Mouse (Mus musculus): Measurements from ENCODE around the gene AU022252.
A peak's percentile ranks its signal among the peaks of the same experiment; 100 is the strongest.

Gene AU022252

GRCm38 (mm10) chr4:119244468-119245240 lies 12.1 kb upstream of the AU022252 start:
- peak; percentile 91 for DNase-seq (ENCODE audit: low read depth, low spot score)

GRCm38 (mm10) chr4:119242571-119242970 lies 10.1 kb upstream of the AU022252 start:
- no peak for DNase-seq (ENCODE audit: low read depth, low spot score)

GRCm38 (mm10) chr4:119241664-119242063 lies 9.2 kb upstream of the AU022252 start:
- DNase-seq (ENCODE audit: low read depth, low spot score): peak; percentile 80

DNA sequence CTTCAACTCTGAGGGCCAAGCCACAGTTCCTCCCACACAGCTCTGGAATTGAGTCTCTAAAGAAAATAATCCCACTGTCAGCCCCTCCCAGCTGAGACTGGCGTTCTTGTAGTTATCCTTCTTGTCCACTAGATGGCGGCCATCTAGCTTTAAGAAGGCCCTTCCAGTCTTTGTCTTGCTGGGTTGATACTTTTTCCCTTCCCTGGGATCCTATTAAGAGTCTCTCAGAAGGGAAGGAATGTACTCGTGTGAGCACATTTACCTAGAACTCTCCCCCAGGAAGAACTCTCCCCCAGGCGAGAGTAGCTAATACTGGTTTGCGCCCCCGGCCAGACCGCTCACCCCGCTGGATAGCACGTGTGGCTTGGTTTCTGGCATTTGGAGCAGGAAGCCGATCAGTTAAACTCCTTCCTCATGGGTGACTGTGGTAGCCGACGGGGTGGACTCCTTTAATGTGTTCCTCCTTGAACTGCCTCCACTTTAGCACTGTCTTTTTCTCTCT lies 6.7 kb upstream of the AU022252 start:
- peak; percentile 84 for DNase-seq (ENCODE audit: low read depth, low spot score)

- no peak for DNase-seq (ENCODE audit: low read depth, low spot score)
These were observed 6.1 kb upstream of the AU022252 start for GRCm38 (mm10) chr4:119238661-119239060.

- DNase-seq (ENCODE audit: low read depth, low spot score): no peak
These were observed 1.8 kb upstream of the AU022252 start for GRCm38 (mm10) chr4:119234348-119234747.

- DNase-seq (ENCODE audit: low read depth, low spot score): peak; percentile 86
These were observed 867 bp upstream of the AU022252 start for GRCm38 (mm10) chr4:119233256-119233901.

DNA sequence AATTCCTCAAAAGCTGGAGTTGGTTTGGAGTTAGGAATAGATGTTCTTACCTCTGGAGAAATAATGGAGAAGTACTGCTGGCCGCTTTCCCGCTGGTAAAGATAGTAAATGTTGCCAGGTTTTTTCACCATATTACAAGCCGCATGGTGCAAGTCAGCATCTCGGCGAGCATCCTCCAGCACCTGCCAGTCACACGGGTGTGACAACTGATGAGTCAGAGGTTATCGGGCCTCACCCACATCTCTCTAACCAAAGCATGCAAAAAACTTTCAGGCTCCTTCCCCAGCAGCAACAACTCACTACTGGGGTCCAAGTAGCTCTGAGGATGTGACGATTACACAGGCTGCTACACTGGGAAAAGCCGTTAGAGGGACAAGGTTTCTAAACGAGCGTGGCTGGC lies 5.8 kb downstream of the AU022252 start:
- DNase-seq (ENCODE audit: low read depth, low spot score): no peak

DNA sequence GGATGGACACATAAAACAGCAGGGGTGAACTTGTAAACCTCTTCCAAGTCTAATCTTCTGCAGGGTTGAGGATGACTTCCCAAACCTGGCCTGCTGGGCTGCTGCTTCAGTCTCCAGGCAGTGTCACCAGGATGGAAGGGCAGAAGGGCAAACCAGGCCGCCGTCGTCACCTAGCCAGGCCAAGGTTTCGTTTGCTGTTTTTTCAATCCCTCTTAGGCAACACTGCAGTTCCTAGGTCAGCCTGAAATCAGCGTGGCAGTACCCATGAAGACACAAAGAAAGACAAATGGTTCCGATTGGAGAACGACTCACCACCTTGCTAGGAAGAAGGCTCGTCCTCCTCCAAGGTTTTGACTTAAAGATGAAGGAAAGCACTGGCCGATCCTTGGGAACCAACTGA lies 6.8 kb downstream of the AU022252 start:
- no peak for DNase-seq (ENCODE audit: low read depth, low spot score)

DNA sequence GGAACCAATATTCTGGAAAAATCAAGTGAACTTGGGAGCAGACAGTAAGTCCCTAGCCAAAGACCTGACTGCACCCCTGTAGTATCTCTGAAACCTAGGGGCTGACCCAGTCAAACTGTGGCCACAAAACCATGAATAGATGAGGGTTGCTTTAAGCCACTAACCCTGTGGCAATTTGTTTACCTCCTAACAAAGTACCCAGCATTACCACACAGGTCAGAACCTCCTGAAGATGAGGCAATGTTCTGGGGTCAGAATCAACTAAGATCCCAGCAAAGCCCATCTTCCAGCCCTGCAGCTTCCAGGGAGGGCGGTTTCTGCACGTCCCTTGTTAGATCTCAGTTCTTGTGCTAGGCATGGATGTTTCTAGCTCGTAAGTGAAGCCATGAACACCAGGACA lies 8.0 kb downstream of the AU022252 start:
- DNase-seq (ENCODE audit: low read depth, low spot score): no peak

GRCm38 (mm10) chr4:119223696-119224095 lies 8.8 kb downstream of the AU022252 start:
- DNase-seq (ENCODE audit: low read depth, low spot score): peak; percentile 78

DNA sequence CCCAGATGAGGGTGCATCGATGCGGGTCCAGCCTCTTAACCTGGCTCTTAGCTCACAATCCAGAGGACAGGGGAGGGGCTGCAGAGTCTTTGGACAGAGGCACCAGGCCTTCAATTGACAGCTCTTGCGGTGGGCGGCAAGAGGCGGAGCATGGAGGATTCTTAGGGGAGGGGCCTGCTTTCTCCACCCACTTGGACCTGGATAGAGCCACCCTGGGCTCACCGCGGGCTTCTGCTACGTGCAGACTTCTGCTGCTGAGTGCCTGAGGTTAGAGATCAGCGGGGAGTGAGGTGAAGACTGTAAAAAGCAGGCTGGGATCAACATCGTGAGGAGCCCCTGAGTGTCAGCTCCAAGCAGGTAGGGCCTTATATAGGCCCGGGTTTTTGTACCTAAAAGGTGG lies 14.3 kb downstream of the AU022252 start, which contains the start of gene Tmem269:
Gene Tmem269, minus strand, starts transcription at position 49 of the 400 bp plus-strand sequence.
- DNase-seq (ENCODE audit: low read depth, low spot score): no peak

DNA sequence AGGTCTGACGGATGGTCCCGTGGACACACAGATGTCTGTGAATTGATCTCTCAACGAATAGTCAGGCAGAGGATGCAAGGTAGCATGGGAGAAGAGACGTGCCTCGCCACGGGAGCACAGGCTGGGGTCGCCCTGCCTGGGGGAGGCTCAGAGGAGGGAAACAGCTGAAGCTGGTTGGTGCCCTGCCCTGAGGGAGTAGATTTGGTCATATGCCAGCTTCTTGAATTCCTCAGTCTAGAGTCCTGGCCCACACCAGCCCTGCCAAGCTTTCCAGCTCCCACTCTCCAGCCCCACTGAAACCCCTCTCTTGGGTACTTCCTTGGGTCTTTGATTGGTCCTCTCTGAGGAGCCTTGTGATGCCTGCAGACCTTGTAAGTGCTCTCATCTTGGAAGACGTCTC lies 15.8 kb downstream of the AU022252 start:
- no peak for DNase-seq (ENCODE audit: low read depth, low spot score)

GRCm38 (mm10) chr4:119204672-119205071 lies 27.8 kb downstream of the AU022252 start:
- DNase-seq (ENCODE audit: low read depth, low spot score): peak; percentile 86

- DNase-seq (ENCODE audit: low read depth, low spot score): no peak
These were observed 34.4 kb downstream of the AU022252 start for GRCm38 (mm10) chr4:119198105-119198504.

GRCm38 (mm10) chr4:119195582-119196320 lies 36.8 kb downstream of the AU022252 start:
- DNase-seq (ENCODE audit: low read depth, low spot score): peak; percentile 17

- DNase-seq (ENCODE audit: low read depth, low spot score): peak; percentile 95
These were observed 37.5 kb downstream of the AU022252 start, which contains the start of gene Svbp for GRCm38 (mm10) chr4:119194909-119195581. Gene Svbp (plus strand): TSS chr4:119195306.

DNA sequence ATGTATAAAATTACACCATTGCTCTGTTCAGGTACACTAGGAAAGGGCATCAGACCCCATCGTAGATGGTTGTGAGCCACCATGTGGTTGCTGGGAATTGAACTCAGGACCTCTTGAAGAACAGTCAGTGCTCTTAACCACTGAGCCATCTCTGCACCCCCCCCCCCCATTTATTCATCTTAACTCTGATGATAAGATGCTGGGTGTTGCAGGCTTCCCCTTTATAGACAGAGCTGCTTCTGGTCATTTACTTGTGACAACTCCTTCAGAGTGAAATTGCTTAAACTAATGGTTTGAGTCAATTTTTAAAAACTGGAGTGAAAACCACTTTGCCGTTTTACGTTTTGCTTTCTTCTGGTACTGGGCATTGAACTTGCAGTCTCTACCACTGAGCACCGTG lies 39.8 kb downstream of the AU022252 start:
- DNase-seq (ENCODE audit: low read depth, low spot score): no peak

GRCm38 (mm10) chr4:119191273-119191672 lies 41.2 kb downstream of the AU022252 start:
- DNase-seq (ENCODE audit: low read depth, low spot score): no peak

DNA sequence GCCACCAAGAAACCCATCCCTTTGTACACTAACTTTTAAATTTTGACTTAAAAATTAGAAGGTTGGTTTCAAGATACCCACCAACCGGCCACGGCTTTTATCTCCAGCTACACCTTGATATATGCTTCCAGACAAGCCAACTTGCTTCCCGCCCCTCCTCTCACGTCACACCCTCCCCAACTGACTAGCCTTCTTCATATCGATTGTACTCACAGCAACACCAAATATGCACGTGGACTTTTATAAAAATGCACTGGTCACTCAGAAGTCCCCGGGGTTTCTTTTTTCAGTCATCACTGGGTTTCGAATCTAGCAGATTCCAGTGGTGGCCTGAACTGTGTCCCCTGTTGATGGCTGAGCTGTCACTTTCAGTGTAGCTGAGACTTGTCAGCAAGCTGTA lies 41.9 kb downstream of the AU022252 start:
- no peak for DNase-seq (ENCODE audit: low read depth, low spot score)

DNA sequence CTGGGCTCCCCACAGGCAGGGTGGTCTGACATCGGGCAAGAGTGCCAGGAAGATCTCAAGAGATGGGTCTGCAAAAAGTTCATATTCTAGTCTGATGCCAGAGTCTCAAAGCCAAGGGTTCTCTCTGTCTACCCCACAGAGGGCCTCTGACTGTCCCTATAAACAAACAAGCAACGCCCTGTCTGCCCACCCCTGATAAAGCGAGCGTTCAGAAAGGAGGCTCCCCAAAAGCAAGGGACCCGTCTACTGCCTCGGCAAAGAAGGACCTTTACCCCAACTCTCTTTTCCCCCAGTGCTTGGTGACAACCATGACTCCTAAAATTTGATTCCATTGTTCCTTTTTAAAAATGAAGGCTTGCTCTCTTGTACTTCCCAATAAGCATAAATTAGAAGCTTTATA lies 42.6 kb downstream of the AU022252 start, which contains the start of gene Ermap:
Gene Ermap, minus strand, starts transcription at position 148 of the 400 bp plus-strand sequence.
- no peak for DNase-seq (ENCODE audit: low read depth, low spot score)
